Mouse (Mus musculus) cerebellum, postnatal 10 days (tissue): ENCODE measurements around the gene Nat8f6.
"Not testable (repeated sequence)": the region's sequence is repeated elsewhere in the genome, so short reads cannot be mapped to it uniquely, and the experiment has no call there.

Source experiments
- DNase-seq, 2 experiments: peaks; one replicate each; pipeline ENCODE4 v3.0.0; 2021; ENCODE audit warnings: mixed read lengths in 2 of 2

Gene Nat8f6

DNA sequence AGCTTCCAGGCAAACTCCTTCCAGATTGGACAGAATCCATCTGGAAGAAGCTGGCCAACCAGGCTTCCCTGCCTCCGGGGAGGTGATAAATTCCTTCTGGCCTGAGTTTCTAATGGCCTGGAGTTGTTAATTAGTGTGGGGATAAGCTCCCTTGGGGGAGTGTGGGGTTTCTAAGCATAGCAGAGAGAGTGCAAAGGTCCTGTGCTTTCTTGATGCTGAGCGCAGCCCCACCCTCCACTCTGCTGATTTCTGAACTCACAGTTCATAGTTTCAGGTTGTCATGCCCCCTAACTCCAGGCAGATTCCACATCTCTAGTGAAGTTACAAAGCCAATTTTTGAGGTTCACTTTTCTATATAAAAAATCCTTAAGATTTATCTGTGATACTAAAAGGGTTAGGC lies 14.3 kb upstream of the Nat8f6 start:
- DNase-seq, result not testable (repeated sequence)

DNA sequence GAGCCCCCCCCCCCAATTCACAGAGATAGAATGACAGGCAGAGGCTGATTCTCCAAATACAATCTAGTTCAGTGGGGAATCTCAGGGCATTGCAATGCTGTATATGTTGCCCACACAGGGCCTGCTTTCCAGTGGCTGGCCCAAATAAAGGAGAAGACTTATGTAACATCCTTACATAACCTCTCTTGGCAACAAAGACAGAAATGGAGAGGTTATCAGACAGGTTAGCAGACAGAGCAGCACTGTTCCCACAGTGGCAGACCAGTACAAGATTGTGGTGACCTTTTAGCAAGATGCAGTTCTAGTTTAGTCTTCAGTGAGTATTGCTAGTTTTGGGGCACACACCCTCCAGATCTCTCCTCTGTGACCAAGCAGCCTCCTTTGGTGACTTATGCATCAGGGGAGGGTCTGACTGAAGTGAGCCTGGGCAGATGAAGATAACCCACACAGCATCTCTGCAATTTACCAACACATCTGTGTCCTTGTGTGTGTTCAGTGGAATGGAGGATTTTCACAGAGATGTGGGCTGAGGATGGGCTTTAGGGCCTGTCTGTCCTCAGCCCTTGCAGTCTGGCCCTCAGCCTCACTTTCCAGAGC lies 13.8 kb upstream of the Nat8f6 start:
- DNase-seq, result not testable (repeated sequence)

- no peak for DNase-seq
These were observed 11.1 kb upstream of the Nat8f6 start, which contains the start of gene Nat8 for GRCm38 (mm10) chr6:85831796-85832321. Nat8 (minus strand) TSS chr6:85832082.

DNA sequence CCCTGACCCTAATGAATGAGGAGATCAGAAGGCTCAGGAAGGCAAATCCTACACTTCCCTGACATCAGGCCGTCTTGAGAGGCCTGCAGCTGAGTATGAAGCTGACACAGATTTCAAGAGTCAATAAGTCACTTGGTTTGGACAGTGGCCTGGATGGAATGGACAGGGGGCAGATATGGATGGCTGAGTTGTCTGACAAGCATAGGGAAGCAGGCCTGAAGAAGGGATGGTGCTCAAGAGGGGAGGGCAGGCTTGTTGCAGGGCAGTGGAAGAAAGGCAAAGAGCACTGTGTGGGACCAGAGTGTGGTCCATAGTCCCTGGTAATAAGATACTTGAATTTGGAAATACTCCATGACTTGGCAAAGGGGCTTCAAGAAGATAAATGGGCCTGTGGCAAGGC lies 8.7 kb upstream of the Nat8f6 start:
- no peak for DNase-seq

DNA sequence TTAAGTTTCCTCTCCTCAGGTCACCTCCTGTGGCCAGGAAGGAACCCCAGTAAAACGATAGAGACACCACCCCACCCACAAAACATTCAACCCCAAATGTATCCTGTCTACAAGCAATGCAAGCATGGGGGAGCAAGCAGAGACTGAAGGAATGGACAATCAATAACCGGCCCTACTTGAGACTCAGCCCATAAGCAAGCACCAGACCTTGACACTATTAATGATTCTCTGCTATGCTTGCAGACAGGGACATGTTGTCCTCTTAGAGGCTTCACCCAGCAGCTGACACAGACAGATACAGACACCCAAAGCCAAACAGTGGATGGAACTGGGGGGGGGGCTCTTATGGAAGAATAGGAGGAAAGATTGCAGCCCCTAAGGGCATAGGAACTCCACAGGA lies 5.1 kb upstream of the Nat8f6 start:
- no peak for DNase-seq

DNA sequence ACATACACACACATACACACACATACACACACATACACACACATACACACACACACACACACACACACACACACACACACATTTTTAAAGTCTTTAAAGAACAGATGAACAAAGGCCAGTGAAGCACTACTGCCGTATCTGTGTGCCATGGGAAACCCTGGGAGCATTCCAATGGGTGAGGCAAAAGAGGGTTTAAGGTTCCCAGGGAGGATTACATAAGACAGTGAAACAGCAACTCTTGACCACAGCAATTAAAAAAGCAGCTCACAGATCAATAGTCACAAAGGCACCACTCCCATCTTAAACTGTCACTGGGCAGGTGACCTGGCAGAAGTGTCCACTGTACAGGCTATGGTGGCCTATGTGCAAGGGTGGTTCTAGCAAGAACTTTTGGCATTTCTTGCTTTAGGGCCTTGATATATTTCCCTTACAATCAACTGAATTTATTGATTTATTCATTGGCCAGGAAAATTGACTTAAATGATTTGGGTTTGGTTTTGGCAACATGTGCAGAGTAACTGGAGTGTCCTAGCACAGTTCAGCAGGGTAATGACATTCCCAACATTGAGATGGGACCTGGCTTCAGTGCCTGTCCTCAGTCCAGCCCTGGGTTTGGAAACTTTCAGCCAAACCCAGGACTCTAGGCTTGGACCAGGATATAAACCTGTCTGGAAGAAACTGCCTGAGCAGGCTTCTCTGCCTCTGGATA lies 2.8 kb upstream of the Nat8f6 start:
- no peak for DNase-seq

DNA sequence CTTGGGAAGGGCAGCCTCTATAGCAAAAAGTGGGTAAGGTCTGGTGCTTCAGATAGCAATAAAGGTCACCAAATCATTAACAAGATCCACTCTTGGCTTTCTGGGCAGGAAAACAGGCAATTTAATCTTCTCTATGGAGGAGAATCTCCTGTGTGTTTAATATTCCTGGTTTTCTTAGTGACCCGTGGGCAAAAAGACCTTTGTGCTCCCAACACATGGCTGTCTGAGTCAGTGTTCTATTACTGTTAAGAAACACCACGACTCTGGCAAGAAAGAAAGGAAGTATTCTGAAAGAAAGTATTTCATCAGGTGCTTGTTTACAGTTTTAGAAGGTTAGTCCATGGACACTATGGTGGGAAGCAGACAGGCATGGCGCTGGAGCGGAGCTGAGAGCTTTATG lies 1.5 kb upstream of the Nat8f6 start:
- DNase-seq, result no peak

- no peak for DNase-seq
These were observed 2.4 kb downstream of the Nat8f6 start for GRCm38 (mm10) chr6:85818338-85818737.

DNA sequence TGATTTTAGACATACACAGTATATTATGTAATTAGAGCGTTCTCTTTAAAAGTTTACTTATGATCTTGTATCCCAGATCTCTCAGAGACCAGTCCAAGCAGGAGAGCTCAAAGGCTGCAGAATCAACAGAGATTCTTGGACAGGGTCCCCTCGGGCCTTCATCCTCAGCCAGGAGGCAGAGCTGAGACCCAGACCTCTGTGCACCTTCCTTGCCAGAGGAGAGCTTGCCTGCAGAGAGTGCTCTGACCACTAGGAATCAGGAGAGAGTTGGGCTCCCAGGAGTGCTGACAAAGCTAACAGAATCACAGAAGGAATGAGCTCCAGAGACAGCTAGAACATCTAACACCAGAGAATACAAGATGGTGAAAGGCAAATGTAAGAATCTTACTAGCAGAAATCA lies 7.4 kb downstream of the Nat8f6 start:
- no peak for DNase-seq

DNA sequence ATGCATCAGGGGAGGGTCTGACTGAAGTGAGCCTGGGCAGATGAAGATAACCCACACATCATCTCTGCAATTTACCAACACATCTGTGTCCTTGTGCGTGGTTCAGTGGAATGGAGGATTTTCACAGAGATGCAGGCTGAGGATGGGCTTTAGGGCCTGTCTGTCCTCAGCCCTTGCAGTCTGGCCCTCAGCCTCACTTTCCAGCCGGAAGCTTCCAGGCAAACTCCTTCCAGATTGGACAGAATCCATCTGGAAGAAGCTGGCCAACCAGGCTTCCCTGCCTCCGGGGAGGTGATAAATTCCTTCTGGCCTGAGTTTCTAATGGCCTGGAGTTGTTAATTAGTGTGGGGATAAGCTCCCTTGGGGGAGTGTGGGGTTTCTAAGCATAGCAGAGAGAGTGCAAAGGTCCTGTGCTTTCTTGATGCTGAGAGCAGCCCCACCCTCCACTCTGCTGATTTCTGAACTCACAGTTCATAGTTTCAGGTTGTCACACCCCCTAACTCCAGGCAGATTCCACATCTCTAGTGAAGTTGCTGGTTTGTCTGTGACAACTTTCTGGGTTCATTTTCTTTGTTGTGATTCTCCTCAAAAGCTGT lies 9.7 kb downstream of the Nat8f6 start:
- DNase-seq, result not testable (repeated sequence)

- not testable (repeated sequence) for DNase-seq
These were observed 10.2 kb downstream of the Nat8f6 start for GRCm38 (mm10) chr6:85810514-85810913.

- DNase-seq, result not testable (repeated sequence)
These were observed 11.0 kb downstream of the Nat8f6 start for GRCm38 (mm10) chr6:85809784-85810183.

- DNase-seq, result not testable (repeated sequence)
These were observed 17.6 kb downstream of the Nat8f6 start for GRCm38 (mm10) chr6:85803180-85803579.

DNA sequence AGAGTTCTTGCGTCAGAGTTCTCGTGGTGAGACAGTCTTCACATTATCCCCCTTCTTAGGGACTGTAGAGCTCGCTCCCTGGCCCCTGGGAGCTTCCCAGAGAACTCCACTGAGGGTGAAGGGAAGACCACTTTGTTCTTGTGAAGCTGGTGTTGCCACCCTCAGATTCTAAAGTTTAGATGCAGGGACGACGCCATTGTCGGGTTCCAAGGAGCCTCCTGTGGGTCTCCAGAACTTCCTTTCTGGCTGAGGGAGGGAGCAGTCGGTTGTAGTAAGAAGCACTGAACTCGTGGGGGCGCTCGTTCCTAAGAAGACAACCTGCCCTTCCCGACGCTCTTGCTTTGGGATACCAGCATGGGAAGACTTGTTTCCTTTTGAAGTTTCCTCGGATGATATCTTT lies 55.2 kb downstream of the Nat8f6 start, which contains the start of gene Nat8f3:
Nat8f3 (minus strand) TSS at position 223 of the 400 bp plus-strand sequence.
- peak; percentile 47 for DNase-seq

- DNase-seq, result not testable (repeated sequence)
These were observed 57.4 kb downstream of the Nat8f6 start for GRCm38 (mm10) chr6:85763127-85764070.

DNA sequence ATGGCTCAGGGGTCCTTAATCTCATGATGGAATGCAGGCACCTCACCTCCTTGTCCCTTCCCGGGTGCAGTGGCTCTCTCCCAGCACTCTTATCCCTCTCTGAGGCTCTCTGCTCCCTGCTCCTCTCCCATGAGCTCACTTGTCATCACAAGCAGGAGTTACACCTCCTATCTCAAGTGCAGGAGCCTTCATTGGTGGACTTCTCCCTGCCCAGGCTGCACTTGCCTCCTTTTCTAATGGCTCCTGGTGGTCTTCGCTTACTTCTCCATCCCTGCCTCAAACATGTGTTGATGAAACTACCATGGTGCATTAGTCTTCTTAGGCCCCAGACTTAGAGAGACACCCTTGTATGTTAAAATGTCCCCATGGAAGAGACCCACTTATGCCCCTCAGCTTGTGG lies 58.1 kb downstream of the Nat8f6 start:
- DNase-seq, result not testable (repeated sequence)
